Mouse (Mus musculus) spleen, adult 2 months (tissue): ENCODE measurements at regions not wholly inside any gene's neighbourhood (a gene's known extent, or its start where the extent isn't known, plus 50 kb on each side); places are given as distances from the start of the nearest gene placed in this dataset.

Experiments
- DNase-seq, 2 experiments: peaks; one replicate each; pipeline versions ENCODE4 v3.0.0 to v3.0.0-alpha.2; 2012 to 2021; ENCODE audit warnings: low spot score in 2 of 2, low read depth in 1 of 2
- H3K27ac ChIP-seq: fragments of 200-500 bp; 2 replicates; pipeline ENCODE4 v1.5.1; 2012; ENCODE audit warnings: low read length, inconsistent platforms; ENCODE audit not compliant: insufficient read depth
- H3K27me3 ChIP-seq: fragments of 200-500 bp; 2 replicates; pipeline ENCODE4 v1.6.1; 2012; ENCODE audit warnings: mild to moderate bottlenecking, moderate library complexity, low read length, inconsistent platforms; ENCODE audit not compliant: control insufficient read depth, insufficient read depth
- H3K36me3 ChIP-seq: fragments of 200-500 bp; 2 replicates; pipeline ENCODE4 v1.6.1; 2012; ENCODE audit warnings: mild to moderate bottlenecking, low read length, inconsistent platforms; ENCODE audit not compliant: control insufficient read depth, insufficient read depth
- H3K4me1 ChIP-seq: fragments of 200-500 bp; 2 replicates; pipeline ENCODE4 v1.6.1; 2011; ENCODE audit warnings: inconsistent platforms; ENCODE audit not compliant: control insufficient read depth, insufficient read depth, insufficient read length
- H3K4me3 ChIP-seq: fragments of 200-500 bp; 2 replicates; pipeline ENCODE4 v1.5.1; 2011; ENCODE audit warnings: mild to moderate bottlenecking, inconsistent platforms; ENCODE audit not compliant: insufficient read depth, insufficient read length; ENCODE audit errors: extremely low read depth
- CTCF ChIP-seq: fragments of 200-500 bp; IDR thresholded peaks from 2 replicates; pipeline ENCODE4 v1.5.1; 2011; ENCODE audit warnings: mild to moderate bottlenecking, inconsistent platforms; ENCODE audit not compliant: insufficient read depth, insufficient read length, insufficient replicate concordance; ENCODE audit errors: extremely low read depth
- POLR2A ChIP-seq: fragments of 200-500 bp; IDR thresholded peaks from 2 replicates; pipeline ENCODE4 v1.6.1; 2011; ENCODE audit warnings: low read depth, low read length, inconsistent platforms
- WGBS: fragments of 180-500 bp; shearing (Covaris S2); methylation state at CpG from one replicate; pipeline ENCODE4 v1.1.7; 2018; 5-methylcytosine and 5-hydroxymethylcytosine counted together

DNA sequence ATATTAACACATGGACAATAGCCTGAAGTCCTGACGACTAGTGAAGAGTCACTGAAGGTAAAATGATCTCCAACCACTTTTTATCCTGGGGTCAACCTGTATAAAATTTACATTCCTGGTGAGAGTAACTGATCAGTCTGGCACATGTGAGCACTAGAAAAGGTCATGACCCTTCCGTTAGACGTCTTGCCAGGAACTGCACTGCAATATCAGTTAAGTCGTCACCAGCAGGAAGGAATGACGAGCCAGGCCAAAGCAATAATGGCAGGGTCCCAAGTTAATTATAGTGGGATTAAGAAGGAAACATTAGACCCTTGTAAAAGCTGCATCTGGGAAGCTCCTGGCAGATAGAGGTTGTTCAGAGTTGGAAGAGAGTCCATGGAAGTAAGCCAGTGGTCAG lies 116.8 kb upstream of the Gm6657 start:
- H3K27ac ChIP-seq: no peak overlapping the region
- no peaks in the 10 kb centered on the region for H3K27me3 ChIP-seq
- no peak for TF ChIP-seq POLR2A
- no peak for TF ChIP-seq CTCF
- H3K4me3 ChIP-seq: no peak overlapping the region
- H3K4me1 ChIP-seq: no peaks in the 10 kb centered on the region
- WGBS: 90% methylated on average over 5 of the region's 5 CpGs
- H3K36me3 ChIP-seq: no peaks in the 10 kb centered on the region
- DNase-seq: no peak

GRCm38 (mm10) chr12:78082163-78082562 lies 111.9 kb upstream of the Gm6657 start:
- H3K36me3 ChIP-seq: no peaks in the 10 kb centered on the region
- H3K27me3 ChIP-seq: no peaks in the 10 kb centered on the region
- no peak for TF ChIP-seq CTCF
- no peak for TF ChIP-seq POLR2A
- 89% methylated on average over 1 of the region's 1 CpGs for WGBS
- no peaks in the 10 kb centered on the region for H3K4me1 ChIP-seq
- no peak overlapping the region for H3K27ac ChIP-seq
- H3K4me3 ChIP-seq: no peak overlapping the region
- no peak for DNase-seq

- TF ChIP-seq POLR2A (no peak), CTCF (no peak)
- Histone ChIP-seq H3K27ac (no peak overlapping the region), H3K27me3 (no peaks in the 10 kb centered on the region), H3K36me3 (no peaks in the 10 kb centered on the region), H3K4me1 (no peaks in the 10 kb centered on the region), H3K4me3 (no peak overlapping the region)
- WGBS: 92% methylated on average over 5 of the region's 5 CpGs
- no peak for DNase-seq
Measured at GRCm38 (mm10) chr12:78086016-78086415, 108.0 kb upstream of the Gm6657 start.

DNA sequence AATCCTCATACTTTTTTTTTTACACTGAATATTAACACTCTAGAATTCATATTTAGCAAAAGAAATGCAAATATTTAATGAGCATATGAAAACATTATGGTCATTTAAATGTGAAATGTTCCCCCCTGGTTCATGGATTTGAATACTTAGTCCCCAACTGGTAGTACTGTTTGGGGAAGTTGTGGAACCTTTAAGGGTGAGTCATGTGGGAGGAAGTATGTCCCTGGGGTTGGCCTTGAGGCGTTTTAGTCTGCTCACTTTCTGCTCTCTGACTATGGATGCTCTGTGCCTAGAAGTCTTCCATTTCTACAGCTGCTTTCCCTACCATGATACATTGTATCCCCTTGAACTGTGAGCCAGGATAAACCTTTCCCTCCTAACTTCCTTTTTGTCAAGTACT lies 106.1 kb upstream of the Gm6657 start:
- WGBS: 6% methylated on average over 1 of the region's 1 CpGs

GRCm38 (mm10) chr12:78094471-78094870 lies 99.6 kb upstream of the Gm6657 start:
- WGBS: 74% methylated on average over 4 of the region's 4 CpGs
- TF ChIP-seq POLR2A: no peak
- no peaks in the 10 kb centered on the region for H3K27me3 ChIP-seq
- H3K4me3 ChIP-seq: no peak overlapping the region
- no peak for DNase-seq
- no peak overlapping the region for H3K27ac ChIP-seq
- no peaks in the 10 kb centered on the region for H3K4me1 ChIP-seq
- H3K36me3 ChIP-seq: no peaks in the 10 kb centered on the region

More for the DNA sequence above, 106.1 kb upstream of the Gm6657 start:
- no peaks in the 10 kb centered on the region for H3K4me1 ChIP-seq
- H3K27ac ChIP-seq: no peak overlapping the region
- TF ChIP-seq POLR2A (no peak), CTCF (no peak)
- no peak overlapping the region for H3K4me3 ChIP-seq
- H3K36me3 ChIP-seq: no peaks in the 10 kb centered on the region
- H3K27me3 ChIP-seq: no peaks in the 10 kb centered on the region
- no peak for DNase-seq

- Histone ChIP-seq H3K27me3 (no peaks in the 10 kb centered on the region), H3K27ac (no peak overlapping the region), H3K4me3 (no peak overlapping the region), H3K36me3 (no peaks in the 10 kb centered on the region), H3K4me1 (no peaks in the 10 kb centered on the region)
- TF ChIP-seq CTCF: no peak
- no peak for TF ChIP-seq POLR2A
- no peak for DNase-seq
- 81% methylated on average over 2 of the region's 2 CpGs for WGBS
Measured at GRCm38 (mm10) chr12:78095352-78095751, 98.7 kb upstream of the Gm6657 start.

- Histone ChIP-seq H3K4me3 (no peak overlapping the region), H3K27ac (no peak overlapping the region), H3K27me3 (no peaks in the 10 kb centered on the region), H3K36me3 (no peaks in the 10 kb centered on the region), H3K4me1 (no peaks in the 10 kb centered on the region)
- no peak for DNase-seq
- 84% methylated on average over 2 of the region's 2 CpGs for WGBS
- TF ChIP-seq CTCF (no peak), POLR2A (no peak)
Measured at GRCm38 (mm10) chr12:78095916-78096315, 98.1 kb upstream of the Gm6657 start.
